ENCODE assay signal across 27 mouse cellular contexts in genomic region chr12:40937037-40937436, GRCm38 (mm10).
DNase-seq lines count a peak whose midpoint lies in the region; ATAC-seq and TF ChIP-seq lines count a peak whose summit lies in the region.
"Had no signal": no experiment of that assay in that cellular context is flagged by ENCODE, and none has a peak within 500 bp of the region (broad histone marks: within the 10 kb centered on the region; RNA-seq: fewer than 3 reads in every experiment).

No protein-coding gene starts in this region.

- no peak overlapping the region for H3K4me3 ChIP-seq in hindbrain, postnatal 0 days (ENCODE audit: low read length)
- H3K4me3 ChIP-seq in hindbrain, embryonic 16.5 days (ENCODE audit: low read length) = no peak overlapping the region
- H3K4me3 ChIP-seq: embryonic facial prominence, embryonic 15.5 days; erythroblast, embryonic 14.5 days; forebrain, embryonic 10.5 days; gastrocnemius, adult 2 months; heart, embryonic 13.5 days; hindbrain, embryonic 12.5 days had no signal

- intact Hi-C loops in left cerebral cortex, postnatal 36 days (cut with DNase I) = no loop called here

- no peaks in the 10 kb centered on the region for H3K27me3 ChIP-seq in hindbrain, postnatal 0 days (ENCODE audit: insufficient read depth, low read length)
- H3K27me3 ChIP-seq in hindbrain, embryonic 16.5 days (replicated peaks; ENCODE audit: control insufficient read depth, insufficient read depth, low read length) = no peaks in the 10 kb centered on the region
- H3K27me3 ChIP-seq: embryonic facial prominence, embryonic 15.5 days; heart, embryonic 13.5 days; hindbrain, embryonic 12.5 days; Patski had no signal

- no peak for TF ChIP-seq CTCF in hindbrain, postnatal 0 days (IDR thresholded peaks at IDR 0.05; ENCODE audit: low read depth)

- ATAC-seq in hindbrain, postnatal 0 days = no peak
- ATAC-seq in hindbrain, embryonic 16.5 days = no peak
- ATAC-seq: activated CD4-positive, CD25-positive, alpha-beta regulatory T cell, adult 4 months; CD4-positive, CD25-positive, alpha-beta regulatory T cell, adult 4 months; intestine, embryonic 16.5 days; Patski had no signal

- no peak overlapping the region for H3K9ac ChIP-seq in hindbrain, postnatal 0 days (replicated peaks; ENCODE audit: low read length)
- no peak overlapping the region for H3K9ac ChIP-seq in hindbrain, embryonic 16.5 days (ENCODE audit: low read depth, low read length)
- H3K9ac ChIP-seq: embryonic facial prominence, embryonic 15.5 days; heart, embryonic 13.5 days; hindbrain, embryonic 12.5 days had no signal

- H3K9me3 ChIP-seq in hindbrain, postnatal 0 days (ENCODE audit: low read length) = no peaks in the 10 kb centered on the region
- no peaks in the 10 kb centered on the region for H3K9me3 ChIP-seq in hindbrain, embryonic 16.5 days (ENCODE audit: control insufficient read depth, low read length)
- H3K9me3 ChIP-seq: embryonic facial prominence, embryonic 15.5 days; forebrain, embryonic 10.5 days; G1E; heart, embryonic 13.5 days; hindbrain, embryonic 12.5 days had no signal

- peak; percentile 38 for DNase-seq in embryo, embryonic 10 days (ENCODE audit: low spot score)
- no peak for DNase-seq in embryo, embryonic 9.5 days (ENCODE audit: extremely low spot score)
- DNase-seq in hindbrain, postnatal 0 days (ENCODE audit: low spot score) = peak; percentile 47
- peak; percentile 34 for DNase-seq in MN1 (ENCODE audit: low spot score)
- DNase-seq in embryo, embryonic 10.5 days (ENCODE audit: low spot score) = peak; percentile 23
- DNase-seq in urinary bladder, postnatal 14 days (ENCODE audit: low spot score) = no peak
- DNase-seq in left cerebral cortex, postnatal 36 days (ENCODE audit: low spot score in 2 of 2) = no peak
- DNase-seq: adrenal gland, postnatal 14 days; B cell, adult 2 months; cerebellum, adult 11 months; cerebellum, adult 8-10 months; cerebellum, postnatal 14 days; gastrocnemius, adult 2 months; gastrocnemius, postnatal 25 days; heart, adult 11 months; heart, postnatal 36 days had no signal

- no peak overlapping the region for H3K27ac ChIP-seq in hindbrain, postnatal 0 days
- no peak overlapping the region for H3K27ac ChIP-seq in hindbrain, embryonic 16.5 days (ENCODE audit: low read depth, low read length)
- H3K27ac ChIP-seq: embryonic facial prominence, embryonic 15.5 days; forebrain, embryonic 10.5 days; gastrocnemius, adult 2 months; heart, embryonic 13.5 days; hindbrain, embryonic 12.5 days had no signal

- H3K4me2 ChIP-seq in hindbrain, postnatal 0 days (ENCODE audit: low read depth, low read length) = no peak overlapping the region
- no peak overlapping the region for H3K4me2 ChIP-seq in hindbrain, embryonic 16.5 days (ENCODE audit: low read length)
- H3K4me2 ChIP-seq: embryonic facial prominence, embryonic 15.5 days; heart, embryonic 13.5 days; hindbrain, embryonic 12.5 days had no signal

- whole genome bisulfite sequencing in hindbrain, postnatal 0 days = 16% methylated on average over 4 of the region's 4 CpGs
- WGBS in hindbrain, embryonic 16.5 days = 17% methylated on average over 4 of the region's 4 CpGs

- no peaks in the 10 kb centered on the region for H3K36me3 ChIP-seq in hindbrain, postnatal 0 days (ENCODE audit: insufficient read depth, low read length)
- H3K36me3 ChIP-seq in hindbrain, embryonic 16.5 days (ENCODE audit: control insufficient read depth, insufficient read depth, low read length) = no peaks in the 10 kb centered on the region
- H3K36me3 ChIP-seq: embryonic facial prominence, embryonic 15.5 days; forebrain, embryonic 10.5 days; G1E; heart, embryonic 13.5 days; hindbrain, embryonic 12.5 days had no signal

- H3K4me1 ChIP-seq in hindbrain, postnatal 0 days (ENCODE audit: insufficient read depth, low read length) = no peaks in the 10 kb centered on the region
- no peaks in the 10 kb centered on the region for H3K4me1 ChIP-seq in hindbrain, embryonic 16.5 days (ENCODE audit: control insufficient read depth, insufficient read depth, low read depth, low read length)
- H3K4me1 ChIP-seq: embryonic facial prominence, embryonic 15.5 days; heart, embryonic 13.5 days; hindbrain, embryonic 12.5 days had no signal

Comparison
In these comparisons a context has a peak if more than half of its experiments do, and no peak if none do; other contexts are left out.
1. DNase-seq: peak in embryo, embryonic 10 days (single experiment), hindbrain, postnatal 0 days (single experiment), MN1 (single experiment) and embryo, embryonic 10.5 days (single experiment); none in embryo, embryonic 9.5 days (single experiment), urinary bladder, postnatal 14 days (single experiment) and left cerebral cortex, postnatal 36 days (0 of 2).